Mouse (Mus musculus): Measurements from ENCODE around the gene Elovl5.

Gene Elovl5

GRCm38 (mm10) chr9:77954981-77955380 lies 37.8 kb downstream of the Elovl5 start:
- no peak for DNase-seq (ENCODE audit: low read depth, low spot score)

GRCm38 (mm10) chr9:77955511-77955910 lies 38.3 kb downstream of the Elovl5 start:
- DNase-seq (ENCODE audit: low read depth, low spot score), result no peak

- DNase-seq (ENCODE audit: low read depth, low spot score), result no peak
Measured at GRCm38 (mm10) chr9:77955964-77956363, 38.8 kb downstream of the Elovl5 start.

- DNase-seq (ENCODE audit: low read depth, low spot score), result no peak
Measured at GRCm38 (mm10) chr9:77958327-77958726, 41.2 kb downstream of the Elovl5 start.

- no peak for DNase-seq (ENCODE audit: low read depth, low spot score)
Measured at GRCm38 (mm10) chr9:77959759-77960158, 42.6 kb downstream of the Elovl5 start.

- DNase-seq (ENCODE audit: low read depth, low spot score), result peak; percentile 43
Measured at GRCm38 (mm10) chr9:77961350-77961749, 44.2 kb downstream of the Elovl5 start.

GRCm38 (mm10) chr9:77964084-77964483 lies 46.9 kb downstream of the Elovl5 start:
- no peak for DNase-seq (ENCODE audit: low read depth, low spot score)

- no peak for DNase-seq (ENCODE audit: low read depth, low spot score)
Measured at GRCm38 (mm10) chr9:77965287-77965686, 48.1 kb downstream of the Elovl5 start.

GRCm38 (mm10) chr9:77965768-77966552 lies 48.8 kb downstream of the Elovl5 start:
- no peak for DNase-seq (ENCODE audit: low read depth, low spot score)

- no peak for DNase-seq (ENCODE audit: low read depth, low spot score)
Measured at GRCm38 (mm10) chr9:77966861-77967260, 49.7 kb downstream of the Elovl5 start.

- DNase-seq (ENCODE audit: low read depth, low spot score), result no peak
Measured at GRCm38 (mm10) chr9:77967584-77968163, 50.5 kb downstream of the Elovl5 start.

- no peak for DNase-seq (ENCODE audit: low read depth, low spot score)
Measured at GRCm38 (mm10) chr9:77969192-77969953, 52.2 kb downstream of the Elovl5 start.

- no peak for DNase-seq (ENCODE audit: low read depth, low spot score)
Measured at GRCm38 (mm10) chr9:77979000-77979399, 61.8 kb downstream of the Elovl5 start.

GRCm38 (mm10) chr9:77982616-77983015 lies 65.5 kb downstream of the Elovl5 start:
- no peak for DNase-seq (ENCODE audit: low read depth, low spot score)

- no peak for DNase-seq (ENCODE audit: low read depth, low spot score)
Measured at GRCm38 (mm10) chr9:77983521-77983920, 66.4 kb downstream of the Elovl5 start.

- no peak for DNase-seq (ENCODE audit: low read depth, low spot score)
Measured at GRCm38 (mm10) chr9:77986153-77986795, 69.1 kb downstream of the Elovl5 start.

GRCm38 (mm10) chr9:77989626-77990025 lies 72.5 kb downstream of the Elovl5 start:
- no peak for DNase-seq (ENCODE audit: low read depth, low spot score)

- no peak for DNase-seq (ENCODE audit: low read depth, low spot score)
Measured at GRCm38 (mm10) chr9:77990278-77990677, 73.1 kb downstream of the Elovl5 start.

GRCm38 (mm10) chr9:77991650-77992049 lies 74.5 kb downstream of the Elovl5 start:
- no peak for DNase-seq (ENCODE audit: low read depth, low spot score)

- DNase-seq (ENCODE audit: low read depth, low spot score), result peak; percentile 20
Measured at GRCm38 (mm10) chr9:77992276-77992675, 75.1 kb downstream of the Elovl5 start.

GRCm38 (mm10) chr9:77993101-77993500 lies 75.9 kb downstream of the Elovl5 start:
- DNase-seq (ENCODE audit: low read depth, low spot score), result no peak

Measured in skeletal muscle tissue, adult 2 months (tissue).